Mouse (Mus musculus) v-Abl transformed pro-B cells (cell line): ENCODE measurements around the gene Pcbd2.
"Not testable (repeated sequence)": the region's sequence is repeated elsewhere in the genome, so short reads cannot be mapped to it uniquely, and the experiment has no call there.

Experiments
- in situ Hi-C, 2 experiments: fragments of 400-800 bp; cut with MboI; formaldehyde crosslinking; loops; one replicate each; pipeline ENCODE4 v1.15.1; 2025; ENCODE audit not compliant: unreplicated experiment in 2 of 2

The Pcbd2 gene

GRCm38 (mm10) chr13:55727120-55727838, at the start of gene Pcbd2:
Gene Pcbd2 (plus strand): TSS chr13:55727368.
- in situ Hi-C loops = loop anchor here (10.0 to 25.0 kb wide), 3 partner anchors 62 to 238 kb away; no protein-coding TSS in a partner anchor

- in situ Hi-C loops = no loop called here
Measured at GRCm38 (mm10) chr13:55682201-55682600, 45.0 kb upstream of the Pcbd2 start.

GRCm38 (mm10) chr13:55683581-55683980, 43.6 kb upstream of the Pcbd2 start:
- in situ Hi-C loops = no loop called here

DNA sequence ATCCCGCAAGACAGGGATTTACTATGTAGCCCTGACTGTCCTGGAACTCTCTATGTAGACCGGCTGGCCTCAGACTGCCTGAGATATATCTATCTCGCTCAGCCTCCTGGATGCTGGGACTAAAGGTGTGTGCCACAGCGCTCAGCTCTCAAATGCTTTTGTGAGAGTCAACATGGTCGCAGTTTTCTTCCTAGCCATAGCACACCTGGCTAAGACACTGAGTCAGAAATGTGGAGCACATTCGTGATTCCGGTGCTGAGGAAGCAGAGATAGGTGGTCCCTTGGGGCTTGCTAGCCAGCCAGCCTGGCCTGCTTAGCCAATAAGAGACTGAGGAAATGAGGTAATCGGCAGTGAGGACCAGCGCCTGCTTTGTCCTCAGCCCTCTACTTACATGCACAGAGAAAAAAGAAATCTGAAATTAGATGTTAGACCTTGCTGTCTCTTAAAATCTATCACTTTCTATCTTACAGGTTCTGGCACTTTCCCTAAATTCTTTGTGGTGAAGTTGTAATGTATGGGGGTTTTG, 41.0 kb upstream of the Pcbd2 start:
- in situ Hi-C loops = no loop called here

- in situ Hi-C loops = no loop called here
Measured at GRCm38 (mm10) chr13:55687927-55688602, 39.1 kb upstream of the Pcbd2 start.

- in situ Hi-C loops = no loop called here
Measured at GRCm38 (mm10) chr13:55692535-55693242, 34.5 kb upstream of the Pcbd2 start, which contains the start of gene B230219D22Rik. Gene B230219D22Rik (plus strand): TSS chr13:55693124.

- in situ Hi-C loops = no loop called here
Measured at GRCm38 (mm10) chr13:55693243-55693721, 33.9 kb upstream of the Pcbd2 start.

- in situ Hi-C loops = no loop called here
Measured at GRCm38 (mm10) chr13:55694110-55694509, 33.1 kb upstream of the Pcbd2 start.

DNA sequence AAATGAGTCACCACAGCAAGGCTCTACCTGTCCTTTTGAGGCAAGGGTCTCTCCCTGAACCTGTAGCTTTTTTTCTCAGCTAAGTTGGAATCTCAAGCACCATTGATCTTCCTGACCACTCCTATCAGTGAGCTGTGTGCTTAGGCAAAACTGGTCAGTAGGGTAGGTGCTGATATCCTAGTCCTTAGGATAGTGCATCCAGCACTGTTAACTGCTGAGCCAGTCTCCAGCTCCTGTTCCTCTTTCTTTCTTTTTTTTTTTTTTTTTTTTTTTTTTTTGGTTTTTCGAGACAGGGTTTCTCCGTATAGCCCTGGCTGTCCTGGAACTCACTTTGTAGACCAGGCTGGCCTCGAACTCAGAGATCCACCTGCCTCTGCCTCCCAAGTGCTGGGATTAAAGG, 31.2 kb upstream of the Pcbd2 start:
- in situ Hi-C loops = not testable (repeated sequence)

GRCm38 (mm10) chr13:55704301-55704700, 22.9 kb upstream of the Pcbd2 start:
- in situ Hi-C loops = no loop called here

DNA sequence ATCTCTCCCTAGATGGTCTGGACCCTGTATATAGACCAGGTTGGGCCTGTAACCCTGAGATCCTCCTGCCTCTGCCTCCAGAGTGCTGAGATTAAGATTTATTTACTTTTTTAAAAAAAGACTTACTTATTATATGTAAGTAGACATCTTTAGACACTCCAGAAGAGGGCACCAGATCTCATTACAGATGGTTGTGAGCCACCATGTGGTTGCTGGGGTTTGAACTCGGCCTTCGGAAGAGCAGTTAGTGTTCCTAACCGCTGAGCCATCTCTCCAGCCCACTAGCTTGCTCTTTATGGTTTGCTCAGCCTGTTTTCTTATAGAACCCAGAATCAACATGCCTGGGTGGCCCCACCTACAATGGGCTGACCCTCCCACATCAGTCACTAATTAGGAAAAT, 14.3 kb upstream of the Pcbd2 start:
- in situ Hi-C loops = no loop called here

GRCm38 (mm10) chr13:55714501-55715166, 12.5 kb upstream of the Pcbd2 start, which contains the start of gene Txndc15:
Gene Txndc15 (plus strand): TSS chr13:55714650.
- in situ Hi-C loops = no loop called here

DNA sequence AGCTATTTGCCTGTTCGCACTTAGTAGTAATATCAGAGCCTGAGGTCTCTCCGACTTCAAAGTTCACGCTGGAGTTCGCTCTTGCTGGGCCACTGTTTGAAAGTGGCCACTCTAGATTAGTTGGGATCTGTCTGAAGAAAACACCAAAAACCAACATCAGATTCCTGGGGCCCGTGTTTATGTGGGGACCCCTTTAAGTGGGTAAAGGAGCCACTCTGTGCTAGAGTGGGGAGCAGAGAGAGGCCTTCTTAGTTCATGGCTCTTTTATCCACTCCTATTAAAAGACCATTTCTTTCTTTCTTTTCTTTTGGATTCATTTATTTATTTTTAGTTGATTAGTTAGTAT, 12.0 kb upstream of the Pcbd2 start:
- in situ Hi-C loops = no loop called here

DNA sequence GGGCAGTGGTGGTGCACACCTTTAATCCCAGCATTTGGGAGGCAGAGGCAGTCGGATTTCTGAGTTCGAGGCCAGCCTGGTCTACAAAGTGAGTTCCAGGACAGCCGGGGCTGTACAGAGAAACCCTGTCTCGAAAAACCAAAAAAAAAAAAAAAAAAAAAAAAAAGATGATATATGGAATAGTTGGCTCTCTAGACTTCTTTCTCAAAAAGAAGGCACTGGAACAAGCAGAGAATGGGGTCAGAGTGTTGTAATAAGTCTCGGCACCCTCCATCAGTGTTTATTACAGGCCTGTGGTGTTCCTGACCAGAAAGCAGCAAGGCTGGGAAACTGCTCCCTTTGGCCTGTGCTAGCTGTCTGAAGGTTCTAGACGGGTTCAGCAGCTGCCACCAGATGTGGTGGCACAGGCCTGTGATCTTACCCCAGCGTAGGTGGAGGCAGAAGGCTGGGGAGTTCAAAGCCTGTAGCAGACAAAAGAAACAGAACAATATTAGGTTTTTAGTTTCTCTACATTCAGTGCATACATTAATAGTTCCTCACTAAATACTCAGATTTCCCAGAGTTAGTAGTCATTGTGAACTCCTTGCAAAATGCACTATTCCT, 11.2 kb upstream of the Pcbd2 start:
- in situ Hi-C loops = no loop called here

DNA sequence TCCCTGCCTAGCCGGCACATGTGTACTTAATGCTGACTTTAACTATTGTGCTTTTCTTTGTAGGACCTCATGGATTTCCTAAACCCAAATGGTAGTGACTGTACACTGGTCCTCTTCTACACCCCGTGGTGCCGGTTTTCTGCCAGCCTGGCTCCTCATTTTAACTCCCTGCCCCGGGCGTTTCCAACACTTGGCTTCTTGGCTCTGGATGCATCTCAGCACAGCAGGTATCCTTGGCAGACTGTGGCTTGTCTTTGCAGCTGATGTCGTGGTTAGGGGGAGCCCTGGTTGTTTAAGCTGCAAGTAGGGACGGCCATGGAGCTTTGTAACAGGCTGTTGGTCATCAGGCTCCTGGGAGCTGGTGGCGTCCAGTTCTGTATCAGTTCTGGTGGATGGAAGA, 5.7 kb upstream of the Pcbd2 start:
- in situ Hi-C loops = loop anchor here (10.0 kb wide), 2 partner anchors 57 to 243 kb away; no protein-coding TSS in a partner anchor

DNA sequence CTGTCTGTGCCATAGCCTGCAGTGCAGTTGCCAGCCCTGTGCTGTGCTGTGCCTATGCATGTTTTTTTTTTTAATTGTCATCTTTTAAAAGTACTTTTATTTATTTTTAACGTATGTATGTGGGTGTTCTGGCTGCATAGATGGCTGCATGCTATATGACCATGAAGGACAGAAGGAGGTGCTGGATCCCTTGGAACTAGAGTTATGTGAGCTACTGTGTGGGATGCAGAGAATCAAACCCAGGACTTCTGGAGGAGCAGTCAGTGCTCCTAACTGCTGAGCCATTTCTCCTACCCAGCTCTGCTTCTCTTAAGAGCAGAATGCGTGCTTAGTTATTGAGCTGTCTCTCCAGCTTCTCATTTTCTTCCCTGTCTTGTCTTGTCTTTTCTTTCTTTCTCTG, 5.2 kb upstream of the Pcbd2 start:
- in situ Hi-C loops = loop anchor here (10.0 kb wide), 2 partner anchors 57 to 243 kb away; no protein-coding TSS in a partner anchor

DNA sequence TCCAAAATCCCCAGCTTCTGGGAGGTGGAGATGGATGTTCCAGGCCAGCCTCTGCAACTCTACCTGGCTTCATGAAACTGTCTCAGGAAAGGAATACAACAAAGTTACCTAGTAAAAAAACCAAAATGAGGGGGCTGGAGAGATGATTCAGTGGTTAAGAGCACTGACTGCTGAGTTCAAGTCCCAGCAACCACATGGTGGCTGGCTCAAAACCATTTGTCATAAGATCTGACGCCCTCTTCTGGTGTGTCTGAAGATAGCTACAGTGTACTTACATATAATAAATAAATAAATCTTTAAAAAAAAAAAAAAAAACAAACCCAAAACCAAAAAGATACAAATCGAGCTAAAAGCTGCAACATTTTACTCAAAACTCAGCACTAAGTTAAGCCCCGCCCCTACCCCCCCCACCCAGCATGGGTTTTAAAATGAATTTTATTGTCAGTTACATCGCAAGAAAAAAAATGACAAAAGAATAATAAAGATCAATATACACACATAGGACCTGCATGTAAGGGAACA, 509 bp upstream of the Pcbd2 start:
- in situ Hi-C loops = loop anchor here (10.0 to 25.0 kb wide), 3 partner anchors 62 to 238 kb away; no protein-coding TSS in a partner anchor

DNA sequence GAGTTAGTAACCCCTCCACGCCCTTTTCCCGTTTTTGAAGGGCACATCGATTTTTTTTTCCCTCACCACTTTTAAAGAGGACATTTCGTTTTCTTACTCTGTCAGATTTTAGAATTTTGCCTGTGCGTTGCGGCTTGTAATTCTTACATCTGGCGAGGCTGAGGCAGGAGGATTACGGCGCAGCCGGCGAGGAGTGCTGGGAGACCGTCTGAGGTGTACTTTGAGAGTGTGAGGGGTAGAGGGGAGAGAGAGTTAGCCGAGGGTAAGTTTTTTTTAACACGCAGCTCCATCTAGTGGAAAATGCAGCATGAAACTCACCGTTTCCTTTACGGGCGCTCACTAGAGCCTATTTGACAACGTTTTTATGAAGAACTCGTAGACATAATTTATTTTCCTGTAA, 671 bp downstream of the Pcbd2 start:
- in situ Hi-C loops = loop anchor here (10.0 to 25.0 kb wide), 3 partner anchors 63 to 237 kb away; no protein-coding TSS in a partner anchor

- in situ Hi-C loops = loop anchor here in 1 of 2 experiments (25.0 kb wide), 1 partner anchor 232 kb away; no protein-coding TSS in a partner anchor
Measured at GRCm38 (mm10) chr13:55730716-55731115, 3.5 kb downstream of the Pcbd2 start.
